ENCODE assay signal across 18 mouse cellular contexts in genomic region chr13:112326977-112327376, GRCm38 (mm10). TPM values are rescaled to one million over a fixed set of nuclear protein-coding genes. Genes with fewer than 3 reads are reported as not detected.
DNase-seq lines count a peak whose midpoint lies in the region; ATAC-seq and TF ChIP-seq lines count a peak whose summit lies in the region.
"Had no signal": no experiment of that assay in that cellular context is flagged by ENCODE, and none has a peak within 500 bp of the region (broad histone marks: within the 10 kb centered on the region; RNA-seq: fewer than 3 reads in every experiment).

No protein-coding gene starts in this region.

- no peak overlapping the region for H3K9ac ChIP-seq in intestine, embryonic 14.5 days (ENCODE audit: low read length)
- H3K9ac ChIP-seq in intestine, postnatal 0 days (ENCODE audit: low read depth, low read length): no peak overlapping the region
- no peak overlapping the region for H3K9ac ChIP-seq in neural tube, embryonic 15.5 days (replicated peaks)
- H3K9ac ChIP-seq: liver, embryonic 13.5 days had no signal

- intact Hi-C loops in heart, postnatal 36 days (cut with DNase I): no loop called here

- peaks cover 13% of the 10 kb centered on the region; the same call in 1 of the 2 replicates for H3K4me1 ChIP-seq in intestine, embryonic 14.5 days (replicated peaks; ENCODE audit: control insufficient read depth, insufficient read depth, low read length)
- no peaks in the 10 kb centered on the region for H3K4me1 ChIP-seq in intestine, postnatal 0 days (replicated peaks; ENCODE audit: control insufficient read depth, insufficient read depth, low read length)
- H3K4me1 ChIP-seq in neural tube, embryonic 15.5 days: peaks cover 22% of the 10 kb centered on the region
- H3K4me1 ChIP-seq: liver, embryonic 13.5 days had no signal

- no peak overlapping the region for H3K4me2 ChIP-seq in intestine, embryonic 14.5 days (ENCODE audit: low read length)
- H3K4me2 ChIP-seq in intestine, postnatal 0 days (replicated peaks; ENCODE audit: low read depth): no peak overlapping the region
- no peak overlapping the region for H3K4me2 ChIP-seq in neural tube, embryonic 15.5 days
- H3K4me2 ChIP-seq: liver, embryonic 13.5 days had no signal

- ATAC-seq in intestine, embryonic 14.5 days (replicated peaks; ENCODE audit: low FRiP score, low TSS enrichment, low read depth): no peak
- no peak for ATAC-seq in intestine, postnatal 0 days
- ATAC-seq in neural tube, embryonic 15.5 days (ENCODE audit: low FRiP score): no peak
- ATAC-seq: hindbrain, postnatal 0 days had no signal

- no peaks in the 10 kb centered on the region for H3K9me3 ChIP-seq in intestine, embryonic 14.5 days (ENCODE audit: control insufficient read depth, low read length)
- H3K9me3 ChIP-seq in intestine, postnatal 0 days (ENCODE audit: control insufficient read depth): no peaks in the 10 kb centered on the region
- no peaks in the 10 kb centered on the region for H3K9me3 ChIP-seq in neural tube, embryonic 15.5 days (replicated peaks)
- H3K9me3 ChIP-seq: liver, embryonic 13.5 days had no signal

- H3K36me3 ChIP-seq in intestine, embryonic 14.5 days (ENCODE audit: control insufficient read depth, insufficient read depth, low read length): no peaks in the 10 kb centered on the region
- no peaks in the 10 kb centered on the region for H3K36me3 ChIP-seq in intestine, postnatal 0 days (ENCODE audit: control insufficient read depth, insufficient read depth)
- peaks cover 2% of the 10 kb centered on the region; the same call in 1 of the 2 replicates for H3K36me3 ChIP-seq in neural tube, embryonic 15.5 days
- H3K36me3 ChIP-seq: liver, embryonic 13.5 days had no signal

- DNase-seq in heart, adult 11 months: peak; percentile 87
- no peak for DNase-seq in heart, postnatal 36 days
- DNase-seq in intestine, embryonic 14.5 days (ENCODE audit: low spot score): no peak
- peak; percentile 37 for DNase-seq in fat pad, adult 2 months (ENCODE audit: extremely low read depth, low read depth, low spot score)
- DNase-seq in layer of hippocampus, adult 11-12 months (ENCODE audit: low spot score): no peak
- DNase-seq in thymus, postnatal 25 days: no peak
- DNase-seq: adrenal gland, postnatal 36 days; cerebellum, adult 9-10 months; gastrocnemius, postnatal 36 days; liver, embryonic 13.5 days; lung, postnatal 10 days; retina, postnatal 1 day had no signal

- no peaks in the 10 kb centered on the region for H3K27me3 ChIP-seq in intestine, embryonic 14.5 days (replicated peaks; ENCODE audit: control insufficient read depth, insufficient read depth, low read length)
- H3K27me3 ChIP-seq in intestine, postnatal 0 days (replicated peaks; ENCODE audit: control insufficient read depth, insufficient read depth, low read length): no peaks in the 10 kb centered on the region
- H3K27me3 ChIP-seq in neural tube, embryonic 15.5 days (replicated peaks): no peaks in the 10 kb centered on the region
- H3K27me3 ChIP-seq: liver, embryonic 13.5 days had no signal

- H3K27ac ChIP-seq in intestine, embryonic 14.5 days (ENCODE audit: low read depth): 0 out of 2 replicates have a peak overlapping the region, but pooled peaks have one; percentile 23
- H3K27ac ChIP-seq in intestine, postnatal 0 days (ENCODE audit: low read depth, low read length): no peak overlapping the region; the same call in 1 of the 2 replicates
- 0 out of 2 replicates have a peak overlapping the region, but pooled peaks have one; percentile 13 for H3K27ac ChIP-seq in neural tube, embryonic 15.5 days (replicated peaks)
- H3K27ac ChIP-seq: hindbrain, postnatal 0 days; kidney, postnatal 0 days; liver, embryonic 13.5 days had no signal

- WGBS in intestine, embryonic 14.5 days: 88% methylated on average over 5 of the region's 5 CpGs
- WGBS in intestine, postnatal 0 days: 83% methylated on average over 5 of the region's 5 CpGs
- WGBS in neural tube, embryonic 15.5 days: 84% methylated on average over 5 of the region's 5 CpGs

- H3K4me3 ChIP-seq in intestine, embryonic 14.5 days (ENCODE audit: low read depth, low read length): no peak overlapping the region
- H3K4me3 ChIP-seq in intestine, postnatal 0 days (ENCODE audit: low read depth, low read length): no peak overlapping the region
- H3K4me3 ChIP-seq in neural tube, embryonic 15.5 days (replicated peaks): no peak overlapping the region
- H3K4me3 ChIP-seq: liver, embryonic 13.5 days had no signal

- no peak for TF ChIP-seq CTCF in intestine, postnatal 0 days (IDR thresholded peaks at IDR 0.05; ENCODE audit: low read depth)

RNA-seq across cellular contexts. Expression of gene Ankrd55, which starts 38.7 kb away (rescaled TPM):
- total RNA-seq in heart, postnatal 36 days (2021): under 1 TPM; 0.92 to 1.00 TPM
- polyA plus RNA-seq in intestine, embryonic 14.5 days (2014; fragmentation: Nextera tagmentation; extraction: Ambion mirVana): 0.39 TPM in 1 of 2 replicates, not detected in the other
- polyA plus RNA-seq in intestine, postnatal 0 days (2015; fragmentation: Nextera tagmentation; extraction: Ambion mirVana): 0.37 and 0.47 TPM in 2 replicates
- polyA plus RNA-seq in neural tube, embryonic 15.5 days (2015; fragmentation: Nextera tagmentation; extraction: Ambion mirVana): 10.2 and 12.3 TPM in 2 replicates
- total RNA-seq: gastrocnemius, postnatal 36 days; megakaryocyte-erythroid progenitor cell, adult 5-6 weeks; neutrophil, adult 5-6 weeks had no signal

Comparison
In these comparisons a context has a peak if more than half of its experiments do, and no peak if none do; other contexts are left out.
1. DNase-seq: peak in heart, adult 11 months (single experiment) and fat pad, adult 2 months (single experiment); none in heart, postnatal 36 days (0 of 2), intestine, embryonic 14.5 days (single experiment), layer of hippocampus, adult 11-12 months (single experiment) and thymus, postnatal 25 days (single experiment).